Mouse (Mus musculus) bone marrow, adult 2 months (tissue): ENCODE measurements around the gene Pafah1b1.

Experiments used
- CTCF ChIP-seq: fragments of 200-500 bp; IDR thresholded peaks from 2 replicates; pipeline ENCODE4 v1.5.1; 2011; ENCODE audit warnings: low read length, control low read depth; ENCODE audit not compliant: control insufficient read depth, insufficient read depth
- POLR2A ChIP-seq: fragments of 200-500 bp; IDR thresholded peaks from 2 replicates; pipeline ENCODE4 v1.6.1; 2011; ENCODE audit warnings: low read depth, mild to moderate bottlenecking, control low read depth, low read length, borderline replicate concordance; ENCODE audit not compliant: control insufficient read depth

- TF ChIP-seq POLR2A: no peak
- TF ChIP-seq CTCF: no peak
These were observed 75.8 kb downstream of the Pafah1b1 start for GRCm38 (mm10) chr11:74648676-74649075.
